Comparison of ENCODE assay signal across 1 mouse cellular context in the genomic region with DNA sequence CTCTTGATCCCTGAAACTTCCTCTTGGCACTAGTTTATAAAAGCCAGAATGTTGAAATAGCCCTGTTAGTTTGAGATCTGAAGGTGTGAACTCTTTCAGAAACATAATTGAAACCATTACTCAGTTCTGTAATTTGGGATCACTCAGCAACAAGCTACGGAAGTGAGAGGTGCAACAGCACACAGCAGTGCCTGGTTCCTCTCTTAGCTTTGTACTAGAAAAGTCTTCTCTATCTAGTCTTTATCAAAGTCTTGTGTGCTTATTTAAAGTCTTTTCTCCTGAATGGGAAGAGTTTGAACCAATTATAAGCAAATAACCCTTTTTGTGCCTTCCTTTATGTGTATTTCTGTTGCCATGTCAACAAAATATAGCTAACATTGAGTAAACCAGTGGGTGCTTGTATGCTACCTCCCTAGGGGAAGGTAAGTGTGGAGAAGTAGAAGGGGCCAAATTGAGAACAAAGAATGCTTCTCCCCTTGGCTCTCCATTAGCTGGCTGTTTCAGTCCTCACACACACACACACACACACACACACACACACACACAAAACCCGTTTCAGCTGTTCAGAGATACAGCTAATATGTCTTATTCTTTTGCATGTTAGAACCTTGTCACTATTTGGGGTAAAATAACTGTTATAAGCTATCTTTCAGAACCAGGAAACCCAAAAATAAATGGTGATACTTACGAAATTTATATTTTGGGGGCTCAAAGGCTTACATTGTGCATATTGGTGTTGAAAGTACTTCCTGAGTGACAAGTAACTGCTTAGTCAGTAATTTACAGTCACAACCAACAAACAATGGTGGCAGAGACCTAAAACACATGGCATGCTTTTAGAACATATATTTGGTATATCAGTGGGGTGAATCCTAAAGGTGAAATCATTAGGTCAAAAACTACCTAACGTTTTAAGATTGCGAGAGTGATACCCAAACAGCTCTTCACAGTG.
TF ChIP-seq lines count a peak whose summit lies in the region.

No protein-coding gene starts in this region.

TF ChIP-seq in CH12.LX, 34 proteins besides CTCF, POLR2A, EP300 and RAD21 (continued from another document):
- TF ChIP-seq BHLHE40 (IDR thresholded peaks at IDR 0.05; ENCODE audit: low read depth, low read length) = peak; percentile 55; the same call in 1 of the 2 replicates
- TF ChIP-seq HCFC1 (IDR thresholded peaks at IDR 0.05; ENCODE audit: low read depth, low read length) = peak; percentile 9; the same call in 1 of the 2 replicates
- no peak for TF ChIP-seq NRF1 (IDR thresholded peaks at IDR 0.05; ENCODE audit: low read depth, low read length)
- peak; percentile 81; the same call in 1 of the 2 replicates for TF ChIP-seq CHD1 (IDR thresholded peaks at IDR 0.05; ENCODE audit: low read depth, low read length)
- 0 out of 2 replicates have a peak, but pooled peaks have one; percentile 34 for TF ChIP-seq TBP (conservative IDR thresholded peaks at IDR 0.05; ENCODE audit: low read depth, low read length)
- TF ChIP-seq PAX5 (IDR thresholded peaks at IDR 0.05; ENCODE audit: low read length) = no peak
- TF ChIP-seq ETS1 (conservative IDR thresholded peaks at IDR 0.05; ENCODE audit: low read depth, low read length) = peak; percentile 54
- TF ChIP-seq ZNF384 (IDR thresholded peaks at IDR 0.05; ENCODE audit: low read depth, low read length) = no peak; the same call in 1 of the 2 replicates
